Mouse (Mus musculus): ENCODE results near the gene Mtx1. TPM values are rescaled to one million over a fixed set of nuclear protein-coding genes. Genes with fewer than 3 reads are reported as not detected.

Mtx1 gene
- polyA plus RNA-seq, 1 experiment from 2014 or later = 159 TPM

- Histone ChIP-seq H3K36me3 (peaks cover 94% of the 10 kb centered on the region), H3K4me2 (no peak overlapping the region), H3K27me3 (replicated peaks) (no peaks in the 10 kb centered on the region), H3K4me1 (peaks cover 12% of the 10 kb centered on the region), H3K27ac (replicated peaks) (no peak overlapping the region), H3K9me3 (replicated peaks) (no peaks in the 10 kb centered on the region), H3K4me3 (replicated peaks) (no peak overlapping the region), H3K9ac (replicated peaks) (no peak overlapping the region)
- no peak for ATAC-seq (ENCODE audit: low FRiP score)
- WGBS = 95% methylated on average over 21 of the region's 21 CpGs
These were observed 10.8 kb upstream of the Mtx1 start for GRCm38 (mm10) chr3:89237682-89238081.

GRCm38 (mm10) chr3:89236516-89236915 is 9.6 kb upstream of the Mtx1 start:
- Histone ChIP-seq H3K9ac (replicated peaks) (no peak overlapping the region), H3K9me3 (replicated peaks) (no peaks in the 10 kb centered on the region), H3K4me1 (no peaks in the 10 kb centered on the region), H3K27me3 (replicated peaks) (no peaks in the 10 kb centered on the region), H3K36me3 (peaks cover 85% of the 10 kb centered on the region), H3K4me3 (replicated peaks) (no peak overlapping the region), H3K27ac (replicated peaks) (no peak overlapping the region), H3K4me2 (no peak overlapping the region)
- 92% methylated on average over 10 of the region's 10 CpGs for WGBS
- no peak for ATAC-seq (ENCODE audit: low FRiP score)

GRCm38 (mm10) chr3:89233562-89234110 is 6.7 kb upstream of the Mtx1 start:
- Histone ChIP-seq H3K36me3 (peaks cover 56% of the 10 kb centered on the region), H3K4me3 (replicated peaks) (no peak overlapping the region), H3K9ac (replicated peaks) (no peak overlapping the region), H3K27me3 (replicated peaks) (no peaks in the 10 kb centered on the region), H3K4me2 (no peak overlapping the region), H3K9me3 (replicated peaks) (no peaks in the 10 kb centered on the region), H3K27ac (replicated peaks) (no peak overlapping the region), H3K4me1 (peaks cover 1% of the 10 kb centered on the region)
- 87% methylated on average over 14 of the region's 14 CpGs for WGBS
- no peak for ATAC-seq (ENCODE audit: low FRiP score)

GRCm38 (mm10) chr3:89232614-89233013 is 5.7 kb upstream of the Mtx1 start:
- Histone ChIP-seq H3K36me3 (peaks cover 46% of the 10 kb centered on the region), H3K4me1 (peaks cover 11% of the 10 kb centered on the region), H3K9ac (replicated peaks) (no peak overlapping the region), H3K9me3 (replicated peaks) (no peaks in the 10 kb centered on the region), H3K27ac (replicated peaks) (no peak overlapping the region), H3K27me3 (replicated peaks) (no peaks in the 10 kb centered on the region), H3K4me2 (no peak overlapping the region), H3K4me3 (replicated peaks) (no peak overlapping the region)
- 66% methylated on average over 6 of the region's 6 CpGs for WGBS
- ATAC-seq (ENCODE audit: low FRiP score) = no peak

- Histone ChIP-seq H3K36me3 (peaks cover 38% of the 10 kb centered on the region), H3K4me3 (replicated peaks) (no peak overlapping the region), H3K27me3 (replicated peaks) (no peaks in the 10 kb centered on the region), H3K9me3 (replicated peaks) (no peaks in the 10 kb centered on the region), H3K4me1 (peaks cover 19% of the 10 kb centered on the region), H3K27ac (replicated peaks) (no peak overlapping the region), H3K9ac (replicated peaks) (no peak overlapping the region), H3K4me2 (no peak overlapping the region)
- ATAC-seq (ENCODE audit: low FRiP score) = no peak
- 79% methylated on average over 16 of the region's 16 CpGs for WGBS
These were observed 4.9 kb upstream of the Mtx1 start for GRCm38 (mm10) chr3:89231772-89232275.

- H3K9me3 ChIP-seq (replicated peaks) = no peaks in the 10 kb centered on the region
- H3K9ac ChIP-seq (replicated peaks) = no peak overlapping the region
- H3K27ac ChIP-seq (replicated peaks) = no peak overlapping the region
- no peak overlapping the region for H3K4me2 ChIP-seq
- no peak overlapping the region for H3K4me3 ChIP-seq (replicated peaks)
- H3K36me3 ChIP-seq = peaks cover 33% of the 10 kb centered on the region
- WGBS = 76% methylated on average over 7 of the region's 7 CpGs
- H3K27me3 ChIP-seq (replicated peaks) = no peaks in the 10 kb centered on the region
- H3K4me1 ChIP-seq = peaks cover 24% of the 10 kb centered on the region
- no peak for ATAC-seq (ENCODE audit: low FRiP score)
These were observed 4.5 kb upstream of the Mtx1 start for GRCm38 (mm10) chr3:89231345-89231744.

- Histone ChIP-seq H3K4me3 (replicated peaks) (no peak overlapping the region), H3K36me3 (peaks cover 26% of the 10 kb centered on the region), H3K9me3 (replicated peaks) (no peaks in the 10 kb centered on the region), H3K4me2 (no peak overlapping the region), H3K27ac (replicated peaks) (no peak overlapping the region), H3K27me3 (replicated peaks) (no peaks in the 10 kb centered on the region), H3K4me1 (peaks cover 31% of the 10 kb centered on the region), H3K9ac (replicated peaks) (no peak overlapping the region)
- 86% methylated on average over 2 of the region's 2 CpGs for WGBS
- ATAC-seq (ENCODE audit: low FRiP score) = no peak
These were observed 3.7 kb upstream of the Mtx1 start for GRCm38 (mm10) chr3:89230561-89230960.

GRCm38 (mm10) chr3:89229276-89229675 is 2.4 kb upstream of the Mtx1 start:
- Histone ChIP-seq H3K27me3 (replicated peaks) (no peaks in the 10 kb centered on the region), H3K27ac (replicated peaks) (no peak overlapping the region), H3K4me3 (replicated peaks) (no peak overlapping the region), H3K4me1 (peaks cover 41% of the 10 kb centered on the region), H3K4me2 (no peak overlapping the region), H3K9me3 (replicated peaks) (no peaks in the 10 kb centered on the region), H3K36me3 (peaks cover 13% of the 10 kb centered on the region), H3K9ac (replicated peaks) (no peak overlapping the region)
- no peak for ATAC-seq (ENCODE audit: low FRiP score)
- WGBS = 50% methylated on average over 4 of the region's 4 CpGs

- no peaks in the 10 kb centered on the region for H3K9me3 ChIP-seq (replicated peaks)
- H3K4me2 ChIP-seq = peak within 1 kb of the TSS; percentile 67
- no peaks in the 10 kb centered on the region for H3K27me3 ChIP-seq (replicated peaks)
- peak within 1 kb of the TSS; percentile 80 for H3K27ac ChIP-seq (replicated peaks)
- H3K4me3 ChIP-seq (replicated peaks) = peak within 1 kb of the TSS; percentile 41
- ATAC-seq (ENCODE audit: low FRiP score) = no peak
- 34% methylated on average over 10 of the region's 10 CpGs for WGBS
- peaks cover 45% of the 10 kb centered on the region for H3K4me1 ChIP-seq
- peaks cover 8% of the 10 kb centered on the region for H3K36me3 ChIP-seq
- peak within 1 kb of the TSS; percentile 48; the same call in 1 of the 2 replicates for H3K9ac ChIP-seq (replicated peaks)
These were observed 1.9 kb upstream of the Mtx1 start, which contains the start of gene Muc1 for GRCm38 (mm10) chr3:89228836-89229235. Gene Muc1, plus strand, starts transcription at chr3:89229057.

- Histone ChIP-seq H3K9me3 (replicated peaks) (no peaks in the 10 kb centered on the region), H3K9ac (replicated peaks) (peak overlapping the region; percentile 28; the same call in 1 of the 2 replicates), H3K4me2 (peak overlapping the region; percentile 67), H3K36me3 (peaks cover 2% of the 10 kb centered on the region), H3K27me3 (replicated peaks) (no peaks in the 10 kb centered on the region), H3K4me3 (replicated peaks) (peak overlapping the region; percentile 41), H3K27ac (replicated peaks) (peak overlapping the region; percentile 80), H3K4me1 (peaks cover 50% of the 10 kb centered on the region)
- WGBS = under 1% methylated on average over 20 of the region's 20 CpGs
- peak; percentile 51 for ATAC-seq (ENCODE audit: low FRiP score)
These were observed 1.3 kb upstream of the Mtx1 start for GRCm38 (mm10) chr3:89228180-89228549.

GRCm38 (mm10) chr3:89227307-89228179 is 655 bp upstream of the Mtx1 start:
- Histone ChIP-seq H3K9me3 (replicated peaks) (no peaks in the 10 kb centered on the region), H3K4me2 (peak overlapping the region; percentile 67), H3K4me1 (peaks cover 50% of the 10 kb centered on the region), H3K36me3 (no peaks in the 10 kb centered on the region), H3K4me3 (replicated peaks) (peak overlapping the region; percentile 41), H3K27ac (replicated peaks) (peak overlapping the region; percentile 80), H3K9ac (replicated peaks) (peak overlapping the region; percentile 48), H3K27me3 (replicated peaks) (no peaks in the 10 kb centered on the region)
- WGBS = 2% methylated on average over 41 of the region's 41 CpGs
- ATAC-seq (ENCODE audit: low FRiP score) = peak; percentile 76

- H3K27ac ChIP-seq (replicated peaks) = peak overlapping the region; percentile 80
- H3K4me2 ChIP-seq = peak overlapping the region; percentile 67
- H3K36me3 ChIP-seq = no peaks in the 10 kb centered on the region
- peak overlapping the region; percentile 48 for H3K9ac ChIP-seq (replicated peaks)
- WGBS = 9% methylated on average over 11 of the region's 11 CpGs
- no peak for ATAC-seq (ENCODE audit: low FRiP score)
- H3K4me1 ChIP-seq = peaks cover 50% of the 10 kb centered on the region
- no peaks in the 10 kb centered on the region for H3K27me3 ChIP-seq (replicated peaks)
- H3K9me3 ChIP-seq (replicated peaks) = no peaks in the 10 kb centered on the region
- H3K4me3 ChIP-seq (replicated peaks) = peak overlapping the region; percentile 41
These were observed 527 bp downstream of the Mtx1 start for GRCm38 (mm10) chr3:89226361-89226760.

All from neural tube, embryonic 15.5 days (tissue).